Comparison of ENCODE assay signal across 17 mouse cellular contexts in the genomic region with DNA sequence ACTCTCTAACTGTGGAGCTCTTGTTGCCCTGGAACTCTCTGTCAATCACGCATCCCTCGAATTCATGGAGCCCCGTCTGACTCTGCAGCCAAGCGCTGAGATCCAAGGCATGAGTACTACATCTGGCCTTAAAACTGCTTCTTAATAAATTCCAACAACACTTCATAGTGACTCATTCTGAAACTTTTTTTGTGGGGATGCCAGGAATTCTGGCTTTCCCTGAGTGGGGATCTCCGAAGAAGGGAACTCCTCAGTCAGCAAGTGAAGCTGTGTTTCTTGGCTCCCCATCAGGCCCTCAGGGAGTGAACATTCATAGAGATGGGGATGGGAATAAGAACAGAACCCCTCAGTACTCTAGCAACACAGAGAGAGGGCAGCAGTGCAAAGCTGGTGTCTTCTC. TPM values are rescaled to one million over a fixed set of nuclear protein-coding genes. Genes with fewer than 3 reads are reported as not detected.
A peak's percentile ranks its signal among the peaks of the same experiment; 100 is the strongest.
DNase-seq lines count a peak whose midpoint lies in the region; TF ChIP-seq lines count a peak whose summit lies in the region.
"Had no signal": no experiment of that assay in that cellular context is flagged by ENCODE, and none has a peak within 500 bp of the region (broad histone marks: within the 10 kb centered on the region; RNA-seq: fewer than 3 reads in every experiment).

No protein-coding gene starts in this region.

- intact Hi-C loops in gastrocnemius, adult 2 months (cut with DNase I) = no loop called here
- intact Hi-C loops in heart, postnatal 25 days (cut with DNase I) = no loop called here

- 0 out of 2 replicates have a peak, but pooled peaks have one; percentile 2 for TF ChIP-seq CTCF in gastrocnemius, adult 2 months (IDR thresholded peaks at IDR 0.05)

- H3K27ac ChIP-seq in gastrocnemius, adult 2 months = no peak overlapping the region
- H3K27ac ChIP-seq: heart, embryonic 13.5 days; hindbrain, embryonic 14.5 days; limb, embryonic 15.5 days; lung, embryonic 15.5 days had no signal

- peak; percentile 39 for DNase-seq in gastrocnemius, adult 2 months
- no peak for DNase-seq in gastrocnemius, postnatal 10 days
- DNase-seq in 3134 (ENCODE audit: extremely low read depth, insufficient read length, low spot score) (peak; percentile 54), NIH3T3 (ENCODE audit: low read depth) (peak; percentile 87)
- peak; percentile 13 for DNase-seq in heart, postnatal 25 days (ENCODE audit: low spot score)
- no peak for DNase-seq in cerebellum, adult 9-11 months
- DNase-seq in neural tube, embryonic 10.5 days (ENCODE audit: extremely low spot score, low spot score) = no peak
- no peak for DNase-seq in urinary bladder, adult 18-20 months (ENCODE audit: low spot score in 2 of 2)
- DNase-seq: cerebellum, postnatal 14 days; kidney, postnatal 10 days; retina, postnatal 1 day had no signal

- no peak overlapping the region for H3K4me3 ChIP-seq in gastrocnemius, adult 2 months
- H3K4me3 ChIP-seq: heart, embryonic 13.5 days; limb, embryonic 15.5 days; lung, embryonic 15.5 days had no signal

RNA-seq across cellular contexts. Expression of a gene that starts 43.8 kb away (rescaled TPM):
- total RNA-seq in gastrocnemius, adult 2 months (2021) = 10 to 100 TPM in 1 of 2 experiments, 1 to 10 TPM in 1; 7.6 to 12.6 TPM
- 1 to 10 TPM; 9.7 to 9.9 TPM for total RNA-seq in gastrocnemius, postnatal 10 days (2021)
- 10 to 100 TPM; 21.2 to 27.4 TPM for total RNA-seq in heart, postnatal 25 days (2021)
- total RNA-seq: MEL; neutrophil, adult 5-6 weeks had no signal

Comparison
In these comparisons a context has a peak if more than half of its experiments do, and no peak if none do; other contexts are left out.
1. DNase-seq: peak in gastrocnemius, adult 2 months (single experiment), 3134 (single experiment), NIH3T3 (single experiment) and heart, postnatal 25 days (single experiment); none in gastrocnemius, postnatal 10 days (single experiment), cerebellum, adult 9-11 months (single experiment), neural tube, embryonic 10.5 days (single experiment) and urinary bladder, adult 18-20 months (0 of 2).